ENCODE assay signal across 13 mouse cellular contexts in genomic region chr19:8788521-8788920, GRCm38 (mm10). TPM values are rescaled to one million over a fixed set of nuclear protein-coding genes. Genes with fewer than 3 reads are reported as not detected.
DNase-seq lines count a peak whose midpoint lies in the region; ATAC-seq lines count a peak whose summit lies in the region.
"Had no signal": no experiment of that assay in that cellular context is flagged by ENCODE, and none has a peak within 500 bp of the region (broad histone marks: within the 10 kb centered on the region; RNA-seq: fewer than 3 reads in every experiment).

No protein-coding gene starts in this region.

- no peak for ATAC-seq in neural tube, embryonic 13.5 days (ENCODE audit: low read depth)
- ATAC-seq in neural tube, embryonic 15.5 days (ENCODE audit: low FRiP score) = no peak
- no peak for ATAC-seq in megakaryocyte-erythroid progenitor cell, adult 5-6 weeks (replicated peaks; ENCODE audit: low FRiP score, low TSS enrichment, poor library complexity, severe bottlenecking)

- H3K36me3 ChIP-seq in neural tube, embryonic 13.5 days = peaks cover 26% of the 10 kb centered on the region
- H3K36me3 ChIP-seq in neural tube, embryonic 15.5 days = peaks cover 21% of the 10 kb centered on the region
- peaks cover 40% of the 10 kb centered on the region for H3K36me3 ChIP-seq in hindbrain, embryonic 10.5 days

- peaks cover 22% of the 10 kb centered on the region for H3K4me1 ChIP-seq in neural tube, embryonic 13.5 days (replicated peaks)
- H3K4me1 ChIP-seq in neural tube, embryonic 15.5 days = peaks cover 18% of the 10 kb centered on the region
- H3K4me1 ChIP-seq in hindbrain, embryonic 10.5 days (replicated peaks) = peaks cover 23% of the 10 kb centered on the region

- DNase-seq in embryo, embryonic 10 days (ENCODE audit: low spot score) = peak; percentile 66
- DNase-seq in embryo, embryonic 9.5 days (ENCODE audit: extremely low spot score) = no peak
- peak; percentile 18 for DNase-seq in hindbrain, embryonic 10.5 days (ENCODE audit: low spot score)
- DNase-seq in retina, postnatal 1 day = peak; percentile 80
- DNase-seq in kidney, postnatal 4 days = no peak
- DNase-seq: kidney, postnatal 36 days; lung, postnatal 10 days; thymus, postnatal 36 days had no signal

- H3K9ac ChIP-seq in neural tube, embryonic 13.5 days = peak overlapping the region; percentile 38; the same call in 1 of the 2 replicates
- no peak overlapping the region for H3K9ac ChIP-seq in neural tube, embryonic 15.5 days (replicated peaks)
- H3K9ac ChIP-seq: embryonic facial prominence, embryonic 12.5 days; limb, embryonic 12.5 days had no signal

- 0 out of 2 replicates have a peak overlapping the region, but pooled peaks have one; percentile 19 for H3K27ac ChIP-seq in neural tube, embryonic 13.5 days (replicated peaks)
- no peak overlapping the region for H3K27ac ChIP-seq in neural tube, embryonic 15.5 days (replicated peaks)
- no peak overlapping the region for H3K27ac ChIP-seq in hindbrain, embryonic 10.5 days
- H3K27ac ChIP-seq: embryonic facial prominence, embryonic 12.5 days had no signal

- H3K9me3 ChIP-seq in neural tube, embryonic 13.5 days = no peaks in the 10 kb centered on the region
- H3K9me3 ChIP-seq in neural tube, embryonic 15.5 days (replicated peaks) = no peaks in the 10 kb centered on the region
- H3K9me3 ChIP-seq in hindbrain, embryonic 10.5 days = peaks cover 2% of the 10 kb centered on the region; the same call in 1 of the 2 replicates
- H3K9me3 ChIP-seq: limb, embryonic 12.5 days had no signal

- no peak overlapping the region for H3K4me2 ChIP-seq in neural tube, embryonic 13.5 days
- H3K4me2 ChIP-seq in neural tube, embryonic 15.5 days = no peak overlapping the region
- H3K4me2 ChIP-seq: embryonic facial prominence, embryonic 12.5 days; limb, embryonic 12.5 days had no signal

- no peak overlapping the region for H3K4me3 ChIP-seq in neural tube, embryonic 13.5 days
- H3K4me3 ChIP-seq in neural tube, embryonic 15.5 days (replicated peaks) = no peak overlapping the region
- H3K4me3 ChIP-seq in hindbrain, embryonic 10.5 days = no peak overlapping the region
- H3K4me3 ChIP-seq: embryonic facial prominence, embryonic 12.5 days; limb, embryonic 12.5 days had no signal

- WGBS in neural tube, embryonic 13.5 days = 23% methylated on average over 3 of the region's 3 CpGs
- WGBS in neural tube, embryonic 15.5 days = 22% methylated on average over 3 of the region's 3 CpGs
- WGBS in hindbrain, embryonic 10.5 days = 24% methylated on average over 3 of the region's 3 CpGs

- H3K27me3 ChIP-seq in neural tube, embryonic 13.5 days = no peaks in the 10 kb centered on the region
- H3K27me3 ChIP-seq in neural tube, embryonic 15.5 days (replicated peaks) = no peaks in the 10 kb centered on the region
- no peaks in the 10 kb centered on the region for H3K27me3 ChIP-seq in hindbrain, embryonic 10.5 days (ENCODE audit: insufficient read depth, poor library complexity, severe bottlenecking)
- H3K27me3 ChIP-seq: embryonic facial prominence, embryonic 12.5 days; limb, embryonic 12.5 days had no signal

RNA-seq across cellular contexts. Expression of gene Taf6l, which starts 2.3 kb away (rescaled TPM):
- 22.9 and 25.9 TPM in 2 replicates for polyA plus RNA-seq in neural tube, embryonic 13.5 days (2015; fragmentation: Nextera tagmentation; extraction: Ambion mirVana)
- polyA plus RNA-seq in neural tube, embryonic 15.5 days (2015; fragmentation: Nextera tagmentation; extraction: Ambion mirVana) = 28.5 and 29.4 TPM in 2 replicates
- 43.8 and 44.2 TPM in 2 replicates for polyA plus RNA-seq in hindbrain, embryonic 10.5 days (2016; fragmentation: Nextera tagmentation; extraction: Ambion mirVana)
- 13.2 and 16.1 TPM in 2 replicates for total RNA-seq in megakaryocyte-erythroid progenitor cell, adult 5-6 weeks (2014; fragmentation: Nextera tagmentation)
- total RNA-seq in megakaryocyte-erythroid progenitor cell, adult 5-6 weeks (2017) = 7.6 and 12.0 TPM in 2 replicates

RNA-seq across cellular contexts. Expression of gene Polr2g, which starts 9.9 kb away (rescaled TPM):
- polyA plus RNA-seq in neural tube, embryonic 13.5 days (2015; fragmentation: Nextera tagmentation; extraction: Ambion mirVana) = 167 and 168 TPM in 2 replicates
- polyA plus RNA-seq in neural tube, embryonic 15.5 days (2015; fragmentation: Nextera tagmentation; extraction: Ambion mirVana) = 143 and 147 TPM in 2 replicates
- 189 and 194 TPM in 2 replicates for polyA plus RNA-seq in hindbrain, embryonic 10.5 days (2016; fragmentation: Nextera tagmentation; extraction: Ambion mirVana)
- total RNA-seq in megakaryocyte-erythroid progenitor cell, adult 5-6 weeks (2014; fragmentation: Nextera tagmentation) = 120 and 126 TPM in 2 replicates
- 86.1 and 106 TPM in 2 replicates for total RNA-seq in megakaryocyte-erythroid progenitor cell, adult 5-6 weeks (2017)

RNA-seq across cellular contexts. Expression of gene Zbtb3, which starts 13.8 kb away (rescaled TPM):
- 8.2 and 8.6 TPM in 2 replicates for polyA plus RNA-seq in neural tube, embryonic 13.5 days (2015; fragmentation: Nextera tagmentation; extraction: Ambion mirVana)
- polyA plus RNA-seq in neural tube, embryonic 15.5 days (2015; fragmentation: Nextera tagmentation; extraction: Ambion mirVana) = 6.5 TPM in 2 replicates
- polyA plus RNA-seq in hindbrain, embryonic 10.5 days (2016; fragmentation: Nextera tagmentation; extraction: Ambion mirVana) = 7.2 and 8.3 TPM in 2 replicates
- 1.4 and 1.9 TPM in 2 replicates for total RNA-seq in megakaryocyte-erythroid progenitor cell, adult 5-6 weeks (2014; fragmentation: Nextera tagmentation)
- 0.91 and 1.6 TPM in 2 replicates for total RNA-seq in megakaryocyte-erythroid progenitor cell, adult 5-6 weeks (2017)

RNA-seq across cellular contexts. Expression of gene Tmem179b, which starts 14.3 kb away (rescaled TPM):
- 39.3 and 41.9 TPM in 2 replicates for polyA plus RNA-seq in neural tube, embryonic 13.5 days (2015; fragmentation: Nextera tagmentation; extraction: Ambion mirVana)
- 28.2 and 46.3 TPM in 2 replicates for polyA plus RNA-seq in neural tube, embryonic 15.5 days (2015; fragmentation: Nextera tagmentation; extraction: Ambion mirVana)
- polyA plus RNA-seq in hindbrain, embryonic 10.5 days (2016; fragmentation: Nextera tagmentation; extraction: Ambion mirVana) = 51.7 and 54.4 TPM in 2 replicates
- total RNA-seq in megakaryocyte-erythroid progenitor cell, adult 5-6 weeks (2014; fragmentation: Nextera tagmentation) = 104 and 114 TPM in 2 replicates
- 31.2 and 54.7 TPM in 2 replicates for total RNA-seq in megakaryocyte-erythroid progenitor cell, adult 5-6 weeks (2017)

RNA-seq across cellular contexts. Expression of gene Tmem223, which starts 17.7 kb away (rescaled TPM):
- polyA plus RNA-seq in neural tube, embryonic 13.5 days (2015; fragmentation: Nextera tagmentation; extraction: Ambion mirVana) = 219 and 253 TPM in 2 replicates
- 218 and 235 TPM in 2 replicates for polyA plus RNA-seq in neural tube, embryonic 15.5 days (2015; fragmentation: Nextera tagmentation; extraction: Ambion mirVana)
- 185 and 220 TPM in 2 replicates for polyA plus RNA-seq in hindbrain, embryonic 10.5 days (2016; fragmentation: Nextera tagmentation; extraction: Ambion mirVana)
- total RNA-seq in megakaryocyte-erythroid progenitor cell, adult 5-6 weeks (2014; fragmentation: Nextera tagmentation) = 59.6 and 76.4 TPM in 2 replicates
- 32.1 and 33.8 TPM in 2 replicates for total RNA-seq in megakaryocyte-erythroid progenitor cell, adult 5-6 weeks (2017)

Comparison
In these comparisons a context has a peak if more than half of its experiments do, and no peak if none do; other contexts are left out.
1. DNase-seq: peak in embryo, embryonic 10 days (single experiment), hindbrain, embryonic 10.5 days (single experiment) and retina, postnatal 1 day (single experiment); none in embryo, embryonic 9.5 days (single experiment) and kidney, postnatal 4 days (0 of 2).